Mouse (Mus musculus) retina, embryonic 14.5 days (tissue): ENCODE measurements at regions not wholly inside any gene's neighbourhood (a gene's known extent, or its start where the extent isn't known, plus 50 kb on each side); places are given as distances from the start of the nearest gene placed in this dataset.

Experiments used
- DNase-seq: peaks from one replicate; pipeline ENCODE4 v3.0.0-alpha.2; 2015; ENCODE audit warnings: low spot score

DNA sequence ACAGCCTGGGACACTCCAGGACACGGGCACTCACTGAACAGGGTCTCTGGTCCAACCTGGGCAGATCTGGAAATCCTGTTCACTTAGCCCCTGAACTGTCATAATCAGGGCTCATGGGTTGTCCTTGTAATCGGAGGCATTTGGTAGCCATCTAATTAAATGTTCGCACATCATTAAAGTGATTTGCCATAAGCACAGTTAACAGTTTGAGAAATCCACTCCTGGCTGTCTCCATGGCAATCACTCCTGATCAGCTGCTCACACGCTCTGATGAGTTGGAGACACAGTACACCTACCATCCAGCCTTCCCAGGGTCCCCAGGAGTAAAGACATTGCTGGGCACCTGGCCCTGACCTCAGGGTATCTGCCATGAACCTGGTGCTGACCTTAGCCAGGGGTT is 60.6 kb downstream of the Hmx1 start:
- DNase-seq = peak; percentile 58
